In the genomic region with DNA sequence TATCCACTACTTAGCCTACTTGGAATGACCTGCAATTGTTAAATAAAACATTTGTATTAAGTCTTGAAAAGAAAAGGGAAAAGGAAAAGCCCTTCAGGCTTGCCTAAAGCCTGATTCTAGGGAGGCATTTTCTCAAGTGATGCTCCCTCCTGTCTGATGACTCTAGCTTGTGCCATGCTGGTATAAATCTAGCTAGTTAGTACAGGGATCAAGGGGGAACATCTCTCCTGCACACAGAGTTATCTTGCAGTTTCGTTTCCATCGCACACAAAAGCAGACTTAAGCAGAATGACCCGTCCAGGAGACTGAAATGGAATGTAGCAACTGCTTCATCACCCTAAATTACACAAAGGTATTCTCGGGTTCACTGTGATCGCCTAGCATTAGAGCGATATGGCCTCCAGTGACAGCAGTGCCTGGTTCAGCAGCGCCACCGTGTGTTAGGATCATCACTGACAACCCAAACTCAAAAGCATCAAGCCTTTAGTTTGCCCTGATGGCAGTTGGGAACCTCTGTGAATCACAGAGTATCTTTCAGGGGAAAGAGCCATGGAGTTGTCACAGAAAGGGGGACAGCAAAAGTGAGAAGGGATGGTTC, we compare ENCODE assay signal across 9 mouse cellular contexts. TPM values are rescaled to one million over a fixed set of nuclear protein-coding genes. Genes with fewer than 3 reads are reported as not detected.
DNase-seq lines count a peak whose midpoint lies in the region; ATAC-seq lines count a peak whose summit lies in the region.
"Had no signal": no experiment of that assay in that cellular context is flagged by ENCODE, and none has a peak within 500 bp of the region (broad histone marks: within the 10 kb centered on the region; RNA-seq: fewer than 3 reads in every experiment).

No protein-coding gene starts in this region.

- DNase-seq in NIH3T3 (ENCODE audit: low read depth): peak; percentile 84
- peak; percentile 92 for DNase-seq in cerebellum, adult 9-10 months
- peak; percentile 53 to 86 for DNase-seq in frontal cortex, postnatal 10 days (ENCODE audit: low spot score in 2 of 2)
- DNase-seq in layer of hippocampus, postnatal 36 days: peak; percentile 84 to 85
- peak; percentile 69 for DNase-seq in retina, postnatal 7 days (ENCODE audit: low read depth, low spot score)
- peak; percentile 54 to 68 for DNase-seq in urinary bladder, adult 18-20 months (ENCODE audit: low spot score in 2 of 2)

- H3K4me2 ChIP-seq in hindbrain, embryonic 12.5 days (replicated peaks): 0 out of 2 replicates have a peak overlapping the region, but pooled peaks have one; percentile 27
- H3K4me2 ChIP-seq: limb, embryonic 15.5 days had no signal

- H3K27me3 ChIP-seq in hindbrain, embryonic 12.5 days: peaks cover 3% of the 10 kb centered on the region; the same call in 1 of the 2 replicates
- H3K27me3 ChIP-seq: limb, embryonic 15.5 days had no signal

- peaks cover 2% of the 10 kb centered on the region; the same call in 1 of the 2 replicates for H3K4me1 ChIP-seq in hindbrain, embryonic 12.5 days

- H3K9ac ChIP-seq in hindbrain, embryonic 12.5 days: no peak overlapping the region
- H3K9ac ChIP-seq: limb, embryonic 15.5 days had no signal

- WGBS in hindbrain, embryonic 12.5 days: 4% methylated on average over 8 of the region's 8 CpGs

- H3K4me3 ChIP-seq in hindbrain, embryonic 12.5 days: no peak overlapping the region
- H3K4me3 ChIP-seq: limb, embryonic 15.5 days had no signal

- H3K9me3 ChIP-seq in hindbrain, embryonic 12.5 days (replicated peaks): no peaks in the 10 kb centered on the region
- H3K9me3 ChIP-seq: limb, embryonic 15.5 days had no signal

- H3K27ac ChIP-seq in hindbrain, embryonic 12.5 days: no peak overlapping the region
- H3K27ac ChIP-seq: limb, embryonic 15.5 days had no signal

- ATAC-seq in hindbrain, embryonic 12.5 days (ENCODE audit: low FRiP score): peak; percentile 48; the same call in 1 of the 2 replicates
- ATAC-seq in megakaryocyte, adult 5-6 weeks (ENCODE audit: poor library complexity, severe bottlenecking): peak; percentile 50

- H3K36me3 ChIP-seq in hindbrain, embryonic 12.5 days: no peaks in the 10 kb centered on the region
- H3K36me3 ChIP-seq: limb, embryonic 15.5 days had no signal

RNA-seq across cellular contexts. Expression of a gene that starts 57.3 kb away (rescaled TPM):
- polyA plus RNA-seq in hindbrain, embryonic 12.5 days (2016; fragmentation: Nextera tagmentation; extraction: Ambion mirVana): 2.6 and 2.9 TPM in 2 replicates
- total RNA-seq in layer of hippocampus, postnatal 36 days (2021): 100 to 1,000 TPM; 278 to 333 TPM
- 0.59 TPM in 1 of 2 replicates, not detected in the other for total RNA-seq in megakaryocyte, adult 5-6 weeks (2015)
- 0.16 TPM in 1 of 2 replicates, not detected in the other for total RNA-seq in megakaryocyte, adult 5-6 weeks (2017)

Comparison
In these comparisons a context has a peak if more than half of its experiments do, and no peak if none do; other contexts are left out.
1. RNA of a gene that starts 57.3 kb away (total RNA-seq): 278 to 333 TPM in layer of hippocampus, postnatal 36 days; 0.16 to 0.59 TPM in megakaryocyte, adult 5-6 weeks; every median in the first group is over 100 times any median in the second.
2. Peak in every context shown above with its lines, with median percentiles within 50 percentile points of each other: DNase-seq.